Mouse (Mus musculus) testis, adult 2 months (tissue): Measurements from ENCODE around the gene Impdh1.

ENCODE experiments used
- CTCF ChIP-seq: fragments of 200-500 bp; IDR thresholded peaks from 2 replicates; pipeline ENCODE4 v1.5.1; 2012; ENCODE audit warnings: low read depth, mild to moderate bottlenecking, inconsistent platforms, low read length, moderate library complexity; ENCODE audit not compliant: control insufficient read depth, insufficient read depth, insufficient replicate concordance
- POLR2A ChIP-seq: fragments of 200-500 bp; IDR thresholded peaks from 2 replicates; pipeline ENCODE4 v1.6.1; 2012; ENCODE audit warnings: low read depth, mild to moderate bottlenecking, inconsistent platforms, low read length, moderate library complexity; ENCODE audit not compliant: control insufficient read depth

GRCm38 (mm10) chr6:29208178-29208577 lies 8.0 kb downstream of the Impdh1 start:
- no peak for TF ChIP-seq CTCF
- no peak for TF ChIP-seq POLR2A
